Mouse (Mus musculus) left cerebral cortex, postnatal 36 days (tissue): ENCODE results near the gene Nrp1. TPM values are rescaled to one million over a fixed set of nuclear protein-coding genes. Genes with fewer than 3 reads are reported as not detected.

Source experiments
- DNase-seq, 2 experiments: peaks; one replicate each; pipeline ENCODE4 v3.0.0; 2021 to 2022; ENCODE audit warnings: low spot score in 2 of 2, mixed read lengths in 1 of 2
- intact Hi-C: fragments of 180-260 bp; cut with DNase I; formaldehyde crosslinking; loops from one replicate; pipeline ENCODE4 v1.15.1; 2025
- total RNA-seq, 2 experiments: library from RNA; stranded (reverse); gene quantifications; 2 replicates each; pipeline ENCODE4 v1.2.3; 2021

Nrp1 gene
- total RNA-seq, 2 experiments from 2014 or later = 25.1 to 25.3 TPM

- DNase-seq = peak; percentile 58 to 65
- intact Hi-C loops = no loop called here
Observed at GRCm38 (mm10) chr8:128415730-128416684, 57.6 kb downstream of the Nrp1 start.

- intact Hi-C loops = no loop called here
- no peak for DNase-seq
Observed at GRCm38 (mm10) chr8:128416896-128417295, 58.5 kb downstream of the Nrp1 start.

GRCm38 (mm10) chr8:128417956-128418796, 59.8 kb downstream of the Nrp1 start:
- no peak for DNase-seq
- intact Hi-C loops = no loop called here

GRCm38 (mm10) chr8:128419984-128420383, 61.6 kb downstream of the Nrp1 start:
- intact Hi-C loops = no loop called here
- DNase-seq = no peak

- intact Hi-C loops = no loop called here
- DNase-seq = no peak
Observed at GRCm38 (mm10) chr8:128420402-128420801, 62.0 kb downstream of the Nrp1 start.

- intact Hi-C loops = no loop called here
Observed at GRCm38 (mm10) chr8:128423813-128424212, 65.4 kb downstream of the Nrp1 start.

GRCm38 (mm10) chr8:128424626-128425333, 66.4 kb downstream of the Nrp1 start:
- no peak for DNase-seq
- intact Hi-C loops = no loop called here

More at GRCm38 (mm10) chr8:128423813-128424212, 65.4 kb downstream of the Nrp1 start:
- DNase-seq = no peak

- no peak for DNase-seq
- intact Hi-C loops = no loop called here
Observed at GRCm38 (mm10) chr8:128427071-128427470, 68.7 kb downstream of the Nrp1 start.

GRCm38 (mm10) chr8:128428971-128429370, 70.6 kb downstream of the Nrp1 start:
- intact Hi-C loops = no loop called here
- no peak for DNase-seq

- intact Hi-C loops = no loop called here
- no peak for DNase-seq
Observed at GRCm38 (mm10) chr8:128431082-128431481, 72.7 kb downstream of the Nrp1 start.

GRCm38 (mm10) chr8:128435749-128436148, 77.3 kb downstream of the Nrp1 start:
- intact Hi-C loops = no loop called here
- no peak for DNase-seq

- DNase-seq = no peak
- intact Hi-C loops = no loop called here
Observed at GRCm38 (mm10) chr8:128437156-128437825, 78.9 kb downstream of the Nrp1 start.

GRCm38 (mm10) chr8:128441407-128441806, 83.0 kb downstream of the Nrp1 start:
- intact Hi-C loops = no loop called here

GRCm38 (mm10) chr8:128445596-128445995, 87.2 kb downstream of the Nrp1 start:
- intact Hi-C loops = no loop called here

More at GRCm38 (mm10) chr8:128441407-128441806, 83.0 kb downstream of the Nrp1 start:
- no peak for DNase-seq

GRCm38 (mm10) chr8:128446636-128447035, 88.2 kb downstream of the Nrp1 start:
- DNase-seq = no peak
- intact Hi-C loops = no loop called here

More at GRCm38 (mm10) chr8:128445596-128445995, 87.2 kb downstream of the Nrp1 start:
- no peak for DNase-seq

GRCm38 (mm10) chr8:128447320-128447719, 88.9 kb downstream of the Nrp1 start:
- DNase-seq = no peak
- intact Hi-C loops = no loop called here

- intact Hi-C loops = no loop called here
- DNase-seq = no peak
Observed at GRCm38 (mm10) chr8:128450390-128451032, 92.1 kb downstream of the Nrp1 start.

GRCm38 (mm10) chr8:128451121-128451520, 92.7 kb downstream of the Nrp1 start:
- intact Hi-C loops = no loop called here
- no peak for DNase-seq

- intact Hi-C loops = no loop called here
- no peak for DNase-seq
Observed at GRCm38 (mm10) chr8:128453471-128453870, 95.1 kb downstream of the Nrp1 start.
